Mouse (Mus musculus) limb, embryonic 10.5 days (tissue): ENCODE measurements around the gene Olfr1311. TPM values are rescaled to one million over a fixed set of nuclear protein-coding genes. Genes with fewer than 3 reads are reported as not detected.
"Not testable (repeated sequence)": the region's sequence is repeated elsewhere in the genome, so short reads cannot be mapped to it uniquely, and the experiment has no call there.

ENCODE experiments used
- DNase-seq: peaks from one replicate; pipeline ENCODE4 v3.0.0-alpha.2; 2017; ENCODE audit warnings: low spot score
- H3K27ac ChIP-seq: fragments of 300-500 bp; sonication (generic); 2 replicates; pipeline ENCODE4 v1.5.1; 2016; ENCODE audit warnings: mild to moderate bottlenecking
- H3K27me3 ChIP-seq: fragments of 300-500 bp; sonication (generic); 2 replicates; pipeline ENCODE4 v1.6.1; 2016; ENCODE audit warnings: low read depth, mild to moderate bottlenecking; ENCODE audit not compliant: poor library complexity, severe bottlenecking
- H3K36me3 ChIP-seq: fragments of 300-500 bp; sonication (generic); 2 replicates; pipeline ENCODE4 v1.6.1; 2016; ENCODE audit warnings: mild to moderate bottlenecking, moderate library complexity
- H3K4me1 ChIP-seq: fragments of 300-500 bp; sonication (generic); 2 replicates; pipeline ENCODE4 v1.6.1; 2016
- H3K4me3 ChIP-seq: fragments of 300-500 bp; sonication (generic); 2 replicates; pipeline ENCODE4 v1.5.1; 2016; ENCODE audit warnings: mild to moderate bottlenecking, moderate library complexity
- H3K9me3 ChIP-seq: fragments of 300-500 bp; sonication (generic); replicated peaks from 2 replicates; pipeline ENCODE4 v1.6.1; 2016; ENCODE audit warnings: mild to moderate bottlenecking
- WGBS: fragments of 180-500 bp; shearing (Covaris S2); methylation state at CpG from one replicate; pipeline ENCODE4 v1.1.7; 2016; 5-methylcytosine and 5-hydroxymethylcytosine counted together
- polyA plus RNA-seq: library from polyadenylated mRNA; unstranded; fragments of >200 nt; fragmentation: Nextera tagmentation; extraction: Ambion mirVana; gene quantifications from 2 replicates; pipeline ENCODE4 v1.2.1, GENCODE M21; 2016

Olfr1311 gene
- polyA plus RNA-seq = not detected in 2 replicates

GRCm38 (mm10) chr2:112024312-112024711 is at the start of gene Olfr1311:
TSS of gene Olfr1311 (minus strand) at chr2:112024412.
- WGBS = 95% methylated on average over 2 of the region's 2 CpGs

GRCm38 (mm10) chr2:112050138-112050537 is 25.9 kb upstream of the Olfr1311 start, which contains the start of gene Olfr1312:
TSS of gene Olfr1312 (minus strand) at chr2:112050238.
- no peak for DNase-seq
- WGBS = 49% methylated on average over 1 of the region's 1 CpGs
- H3K27ac ChIP-seq = no peak within 1 kb of the TSS
- no peaks in the 10 kb centered on the region for H3K36me3 ChIP-seq
- no peaks in the 10 kb centered on the region for H3K4me1 ChIP-seq
- H3K9me3 ChIP-seq = no peaks in the 10 kb centered on the region
- no peaks in the 10 kb centered on the region for H3K27me3 ChIP-seq
- no peak within 1 kb of the TSS for H3K4me3 ChIP-seq

More at GRCm38 (mm10) chr2:112024312-112024711, at the start of gene Olfr1311:
- no peak for DNase-seq
- no peaks in the 10 kb centered on the region for H3K9me3 ChIP-seq
- no peaks in the 10 kb centered on the region for H3K4me1 ChIP-seq
- no peak within 1 kb of the TSS for H3K27ac ChIP-seq
- no peak within 1 kb of the TSS for H3K4me3 ChIP-seq
- H3K27me3 ChIP-seq = no peaks in the 10 kb centered on the region
- H3K36me3 ChIP-seq = no peaks in the 10 kb centered on the region

DNA sequence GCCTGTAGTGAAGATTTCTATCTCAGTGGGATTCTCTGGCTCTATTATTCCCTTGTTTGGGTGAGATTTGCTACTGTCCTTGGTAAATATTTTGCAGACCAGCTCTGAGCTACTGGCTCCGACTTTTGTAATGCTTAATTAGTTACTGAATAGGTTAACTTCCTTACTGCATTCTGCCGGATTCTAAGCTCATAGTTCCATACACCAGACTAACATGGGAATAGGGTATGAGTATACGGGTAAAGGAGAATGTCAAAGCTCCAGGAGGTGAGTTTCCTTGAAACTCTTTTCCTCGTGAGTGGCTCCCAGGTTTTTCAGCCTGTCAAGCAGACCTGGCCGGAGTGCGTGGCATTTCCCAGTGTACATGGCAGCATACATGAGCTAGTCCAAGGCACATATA is 2.8 kb upstream of the Olfr1311 start:
- not testable (repeated sequence) for DNase-seq, H3K27ac ChIP-seq, H3K36me3 ChIP-seq, H3K4me3 ChIP-seq, H3K4me1 ChIP-seq, H3K9me3 ChIP-seq, H3K27me3 ChIP-seq
- WGBS = 47% methylated on average over 6 of the region's 6 CpGs

- 87% methylated on average over 3 of the region's 3 CpGs for WGBS
- H3K4me1 ChIP-seq = no peaks in the 10 kb centered on the region
- no peak for DNase-seq
- no peak overlapping the region for H3K27ac ChIP-seq
- no peaks in the 10 kb centered on the region for H3K9me3 ChIP-seq
- H3K36me3 ChIP-seq = no peaks in the 10 kb centered on the region
- H3K27me3 ChIP-seq = no peaks in the 10 kb centered on the region
- no peak overlapping the region for H3K4me3 ChIP-seq
Observed at GRCm38 (mm10) chr2:112014900-112015299, 9.3 kb downstream of the Olfr1311 start.

DNA sequence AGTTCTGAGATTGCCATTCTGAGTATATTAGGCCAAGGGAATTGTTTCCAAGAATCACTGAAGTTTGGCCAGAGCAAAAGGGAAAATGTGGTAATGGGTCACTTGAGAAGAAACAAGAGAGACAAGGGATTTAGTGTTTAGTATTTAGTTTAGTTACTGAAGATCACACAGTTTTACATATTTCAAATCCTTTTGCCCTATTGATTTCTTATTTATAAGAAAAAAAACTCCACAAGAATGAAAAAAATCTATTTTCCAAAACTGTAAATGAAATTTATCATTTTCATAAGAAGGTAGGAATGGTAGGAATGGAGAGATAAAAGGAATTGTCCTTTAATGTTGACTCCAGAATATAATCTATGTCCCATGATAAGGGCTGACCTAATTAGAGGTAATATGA is 11.6 kb downstream of the Olfr1311 start, which contains the start of gene Olfr1310:
Gene Olfr1310, minus strand, starts transcription at position 101 of the 400 bp plus-strand sequence.
- Histone ChIP-seq H3K4me1 (no peaks in the 10 kb centered on the region), H3K27ac (no peak within 1 kb of the TSS), H3K4me3 (no peak within 1 kb of the TSS), H3K9me3 (no peaks in the 10 kb centered on the region), H3K36me3 (no peaks in the 10 kb centered on the region), H3K27me3 (no peaks in the 10 kb centered on the region)
- no peak for DNase-seq

DNA sequence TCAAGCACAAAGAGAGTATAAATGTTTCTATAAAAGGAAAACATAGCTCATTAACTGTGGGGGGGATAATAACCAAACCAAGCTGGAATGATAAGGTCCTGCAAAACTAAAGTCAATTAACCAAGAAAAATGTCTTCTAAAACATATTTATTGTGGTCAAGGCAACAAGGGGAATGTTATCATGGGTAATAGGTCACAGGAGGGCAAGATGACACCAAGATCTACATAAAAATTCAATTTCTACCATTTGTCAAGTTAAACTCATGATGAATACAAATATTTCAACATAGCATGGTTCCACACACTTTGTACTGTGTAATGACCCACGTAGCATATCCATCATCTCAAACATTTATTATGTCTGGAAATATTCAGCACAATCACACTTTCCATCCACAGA is 34.0 kb downstream of the Olfr1311 start, which contains the start of gene Olfr1309:
Gene Olfr1309, minus strand, starts transcription at position 101 of the 400 bp plus-strand sequence.
- no peak within 1 kb of the TSS for H3K4me3 ChIP-seq
- DNase-seq = no peak
- H3K4me1 ChIP-seq = no peaks in the 10 kb centered on the region
- H3K9me3 ChIP-seq = no peaks in the 10 kb centered on the region
- no peak within 1 kb of the TSS for H3K27ac ChIP-seq
- 90% methylated on average over 1 of the region's 1 CpGs for WGBS
- H3K36me3 ChIP-seq = no peaks in the 10 kb centered on the region
- no peaks in the 10 kb centered on the region for H3K27me3 ChIP-seq

Other genes starting within 250 kb of the Olfr1311 start
- gene Olfr1302, start 247.0 kb downstream of the Olfr1311 start, polyA plus RNA-seq = not detected in 2 replicates
- gene Olfr1303, start 204.1 kb downstream of the Olfr1311 start, polyA plus RNA-seq = not detected in 2 replicates
- not detected in 2 replicates for gene Olfr1305, start 147.3 kb downstream of the Olfr1311 start, polyA plus RNA-seq
- not detected in 2 replicates for gene Olfr1306, start 108.1 kb downstream of the Olfr1311 start, polyA plus RNA-seq
- not detected in 2 replicates for gene Olfr1307, start 75.0 kb downstream of the Olfr1311 start, polyA plus RNA-seq
- gene Olfr1308, start 59.5 kb downstream of the Olfr1311 start, polyA plus RNA-seq = not detected in 2 replicates
- gene Olfr1309, start 34.1 kb downstream of the Olfr1311 start, polyA plus RNA-seq = not detected in 2 replicates
- gene Olfr1310, start 11.7 kb downstream of the Olfr1311 start, polyA plus RNA-seq = not detected in 2 replicates
- gene Olfr1312, start 25.8 kb upstream of the Olfr1311 start, polyA plus RNA-seq = not detected in 2 replicates
- gene Olfr1313, start 53.4 kb upstream of the Olfr1311 start, polyA plus RNA-seq = not detected in 2 replicates
- gene Olfr1314, start 72.4 kb upstream of the Olfr1311 start, polyA plus RNA-seq = not detected in 2 replicates
- gene Olfr1315-ps1, start 91.0 kb upstream of the Olfr1311 start, polyA plus RNA-seq = not detected in 2 replicates
- gene Olfr1316, start 110.6 kb upstream of the Olfr1311 start, polyA plus RNA-seq = not detected in 2 replicates
- gene Olfr1317, start 115.9 kb upstream of the Olfr1311 start, polyA plus RNA-seq = not detected in 2 replicates
- not detected in 2 replicates for gene Olfr1318, start 129.8 kb upstream of the Olfr1311 start, polyA plus RNA-seq
- 15.0 and 18.0 TPM in 2 replicates for gene Lpcat4, start 215.1 kb upstream of the Olfr1311 start, polyA plus RNA-seq
- 0.04 and 0.10 TPM in 2 replicates for gene Nutm1, start 234.9 kb upstream of the Olfr1311 start, polyA plus RNA-seq
- 188 and 253 TPM in 2 replicates for gene Nop10, start 237.5 kb upstream of the Olfr1311 start, polyA plus RNA-seq
- gene Slc12a6, start 241.4 kb upstream of the Olfr1311 start, polyA plus RNA-seq = 5.0 and 7.4 TPM in 2 replicates
- gene Gm21985, start 241.9 kb upstream of the Olfr1311 start, polyA plus RNA-seq = not detected in 2 replicates